Mouse (Mus musculus): Measurements from ENCODE around the gene Ice1. TPM values are rescaled to one million over a fixed set of nuclear protein-coding genes. Genes with fewer than 3 reads are reported as not detected.

Gene Ice1
- polyA plus RNA-seq, 1 experiment from 2014 or later = 39.3 TPM

DNA sequence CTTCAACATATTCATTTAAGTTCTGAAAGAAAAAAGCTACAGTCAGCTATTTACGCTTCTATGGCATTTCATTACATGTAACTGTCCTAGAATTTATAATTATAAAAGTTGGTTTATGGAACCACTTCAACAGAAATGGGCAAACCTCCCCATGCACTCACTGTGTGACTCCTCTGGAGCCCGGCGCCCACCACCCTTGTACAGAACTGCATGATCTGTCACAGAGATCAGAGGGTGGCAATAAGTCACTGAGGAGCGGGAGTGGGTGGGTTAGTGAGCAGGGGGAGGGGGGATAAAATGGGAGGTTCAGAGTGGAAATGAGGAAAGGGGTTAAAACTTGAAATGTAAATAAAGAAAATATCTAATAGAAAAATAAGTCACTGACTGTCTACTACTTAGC is 13.0 kb downstream of the Ice1 start:
- Histone ChIP-seq H3K4me2 (ENCODE audit: low read length) (no peak overlapping the region), H3K27ac (ENCODE audit: low read length) (no peak overlapping the region), H3K36me3 (ENCODE audit: control insufficient read depth, insufficient read depth) (peaks cover 7% of the 10 kb centered on the region), H3K9me3 (ENCODE audit: control insufficient read depth, low read length) (no peaks in the 10 kb centered on the region), H3K27me3 (replicated peaks; ENCODE audit: control insufficient read depth, insufficient read depth, low read length) (no peaks in the 10 kb centered on the region), H3K4me1 (replicated peaks; ENCODE audit: control insufficient read depth, insufficient read depth, low read length) (no peaks in the 10 kb centered on the region), H3K9ac (replicated peaks; ENCODE audit: low read depth, low read length) (no peak overlapping the region), H3K4me3 (replicated peaks; ENCODE audit: low read length) (no peak overlapping the region)
- no peak for ATAC-seq
- WGBS = 87% methylated on average over 4 of the region's 4 CpGs

DNA sequence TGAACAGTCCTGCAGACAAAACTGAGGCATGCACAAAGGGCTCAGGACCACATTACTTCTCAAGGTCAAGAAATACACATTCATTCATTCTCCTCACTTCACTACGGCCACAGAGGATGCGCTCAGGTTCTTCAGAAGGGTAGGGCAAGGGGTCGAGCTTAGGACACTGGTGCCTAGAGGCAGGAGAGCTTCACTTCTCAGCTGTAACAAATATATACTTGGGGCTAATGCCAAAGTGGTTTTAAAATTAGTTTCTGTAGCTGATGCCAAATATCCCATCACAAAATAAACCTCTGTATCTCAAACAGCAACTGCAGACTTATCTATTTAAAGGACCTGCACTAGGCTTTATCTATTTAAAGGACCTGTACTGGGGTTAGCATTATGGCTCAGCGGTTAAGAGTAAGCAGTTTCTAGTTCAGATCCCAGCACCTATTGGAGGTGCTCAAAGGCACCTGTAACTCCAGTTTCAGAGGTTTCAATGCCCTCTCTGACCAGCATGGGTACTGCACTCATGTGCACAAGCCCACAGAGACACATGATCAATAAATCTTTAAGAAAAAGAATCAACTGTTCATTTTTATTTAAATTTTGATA is 14.9 kb downstream of the Ice1 start:
- 99% methylated on average over 4 of the region's 4 CpGs for WGBS
- Histone ChIP-seq H3K36me3 (ENCODE audit: control insufficient read depth, insufficient read depth) (peaks cover 19% of the 10 kb centered on the region), H3K9ac (replicated peaks; ENCODE audit: low read depth, low read length) (no peak overlapping the region), H3K9me3 (ENCODE audit: control insufficient read depth, low read length) (no peaks in the 10 kb centered on the region), H3K4me3 (replicated peaks; ENCODE audit: low read length) (no peak overlapping the region), H3K27me3 (replicated peaks; ENCODE audit: control insufficient read depth, insufficient read depth, low read length) (no peaks in the 10 kb centered on the region), H3K27ac (ENCODE audit: low read length) (no peak overlapping the region), H3K4me1 (replicated peaks; ENCODE audit: control insufficient read depth, insufficient read depth, low read length) (no peaks in the 10 kb centered on the region), H3K4me2 (ENCODE audit: low read length) (no peak overlapping the region)
- ATAC-seq = no peak

DNA sequence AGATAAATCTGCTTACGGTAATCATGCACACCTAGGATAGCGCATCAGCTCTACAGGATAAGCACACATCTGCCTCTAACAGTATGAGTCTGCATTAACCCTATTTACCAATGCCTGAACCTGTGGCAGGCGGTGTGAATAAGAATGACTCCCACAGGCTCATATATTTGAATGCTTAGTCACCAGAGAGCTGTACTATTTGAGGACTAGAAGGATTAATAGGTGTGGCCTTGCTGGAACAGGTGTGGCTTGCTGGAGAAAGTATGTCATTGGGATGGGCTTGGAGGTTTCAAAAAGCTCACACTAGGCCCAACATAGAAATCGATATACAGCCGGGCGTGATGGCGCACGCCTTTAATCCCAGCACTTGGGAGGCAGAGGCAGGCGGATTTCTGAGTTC is 15.9 kb downstream of the Ice1 start:
- no peaks in the 10 kb centered on the region for H3K9me3 ChIP-seq (ENCODE audit: control insufficient read depth, low read length)
- H3K27ac ChIP-seq (ENCODE audit: low read length) = no peak overlapping the region
- no peak overlapping the region for H3K4me3 ChIP-seq (replicated peaks; ENCODE audit: low read length)
- no peak for ATAC-seq
- H3K4me1 ChIP-seq (replicated peaks; ENCODE audit: control insufficient read depth, insufficient read depth, low read length) = no peaks in the 10 kb centered on the region
- H3K27me3 ChIP-seq (replicated peaks; ENCODE audit: control insufficient read depth, insufficient read depth, low read length) = no peaks in the 10 kb centered on the region
- H3K4me2 ChIP-seq (ENCODE audit: low read length) = no peak overlapping the region
- 92% methylated on average over 9 of the region's 9 CpGs for WGBS
- H3K9ac ChIP-seq (replicated peaks; ENCODE audit: low read depth, low read length) = no peak overlapping the region
- H3K36me3 ChIP-seq (ENCODE audit: control insufficient read depth, insufficient read depth) = peaks cover 19% of the 10 kb centered on the region

DNA sequence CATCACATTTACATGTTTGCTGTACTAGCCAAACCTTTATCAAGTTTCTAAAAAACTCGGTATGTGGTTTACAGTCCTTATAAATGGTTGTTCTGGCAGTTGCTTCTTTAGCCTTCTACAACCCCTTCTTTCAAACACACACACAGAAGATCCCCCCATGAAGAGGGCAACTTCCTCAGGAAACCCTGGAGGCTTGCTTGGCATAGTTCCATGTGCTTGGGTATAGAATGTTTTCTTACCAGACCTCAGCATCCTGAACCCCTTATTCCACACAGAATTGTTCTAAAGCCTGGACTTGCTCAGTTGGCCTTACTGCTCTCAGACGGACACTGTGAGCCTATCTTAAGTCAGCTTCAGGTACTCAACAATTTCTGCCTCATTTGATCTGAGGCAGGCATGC is 24.6 kb downstream of the Ice1 start:
- no peaks in the 10 kb centered on the region for H3K4me1 ChIP-seq (replicated peaks; ENCODE audit: control insufficient read depth, insufficient read depth, low read length)
- no peaks in the 10 kb centered on the region for H3K9me3 ChIP-seq (ENCODE audit: control insufficient read depth, low read length)
- no peak overlapping the region for H3K4me2 ChIP-seq (ENCODE audit: low read length)
- no peak for ATAC-seq
- H3K9ac ChIP-seq (replicated peaks; ENCODE audit: low read depth, low read length) = no peak overlapping the region
- no peak overlapping the region for H3K27ac ChIP-seq (ENCODE audit: low read length)
- peaks cover 44% of the 10 kb centered on the region for H3K36me3 ChIP-seq (ENCODE audit: control insufficient read depth, insufficient read depth)
- no peaks in the 10 kb centered on the region for H3K27me3 ChIP-seq (replicated peaks; ENCODE audit: control insufficient read depth, insufficient read depth, low read length)
- WGBS = 84% methylated on average over 2 of the region's 2 CpGs
- H3K4me3 ChIP-seq (replicated peaks; ENCODE audit: low read length) = no peak overlapping the region

DNA sequence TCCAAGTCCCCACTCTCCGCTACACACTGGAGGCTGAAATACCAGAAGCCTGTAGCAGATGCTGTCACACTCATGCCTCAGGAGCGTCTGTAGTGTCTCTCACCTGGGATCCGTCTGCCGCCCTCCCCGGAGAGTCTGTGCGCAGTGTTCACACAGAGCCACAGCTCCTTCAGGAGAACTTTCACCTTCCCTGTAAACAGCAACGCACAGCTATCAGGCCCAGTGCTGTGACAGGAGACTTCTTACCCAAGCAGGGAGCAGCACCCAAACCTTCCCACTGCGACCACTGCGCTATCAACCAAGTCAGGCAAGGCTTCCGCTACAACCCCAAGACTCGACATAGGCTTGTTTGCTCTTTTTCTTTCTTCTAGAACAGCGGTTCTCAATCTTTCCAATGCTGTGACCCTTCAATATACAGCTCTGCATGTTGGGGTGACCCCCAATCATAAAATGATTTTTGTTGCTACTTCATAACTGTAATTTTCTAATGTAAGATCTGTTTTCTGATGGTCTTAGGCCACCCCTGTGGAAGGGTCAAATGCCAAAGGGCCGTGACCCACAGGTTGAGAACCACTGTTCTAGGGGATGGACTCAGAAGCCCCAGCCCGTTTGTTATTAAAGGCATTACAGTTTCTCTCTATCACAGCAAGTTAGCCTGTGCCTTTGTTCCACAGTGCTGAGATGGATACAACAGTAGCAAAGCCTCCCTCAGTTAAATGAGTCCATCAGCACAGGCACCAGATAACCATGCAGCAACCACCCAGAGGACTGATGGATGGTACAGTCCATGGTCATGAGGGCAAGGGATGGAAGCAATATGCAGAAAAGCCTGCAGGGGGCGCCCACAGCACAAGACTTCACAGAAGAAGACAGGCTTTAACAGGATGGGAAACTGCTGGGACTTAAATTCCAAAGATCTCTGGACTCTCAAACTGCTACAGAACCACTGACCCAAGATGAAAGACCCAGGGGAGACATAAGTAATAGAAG is 26.7 kb downstream of the Ice1 start:
- WGBS = 88% methylated on average over 15 of the region's 15 CpGs
- Histone ChIP-seq H3K27me3 (replicated peaks; ENCODE audit: control insufficient read depth, insufficient read depth, low read length) (no peaks in the 10 kb centered on the region), H3K27ac (ENCODE audit: low read length) (no peak overlapping the region), H3K4me2 (ENCODE audit: low read length) (no peak overlapping the region), H3K4me3 (replicated peaks; ENCODE audit: low read length) (no peak overlapping the region), H3K9me3 (ENCODE audit: control insufficient read depth, low read length) (no peaks in the 10 kb centered on the region), H3K4me1 (replicated peaks; ENCODE audit: control insufficient read depth, insufficient read depth, low read length) (no peaks in the 10 kb centered on the region), H3K9ac (replicated peaks; ENCODE audit: low read depth, low read length) (no peak overlapping the region), H3K36me3 (ENCODE audit: control insufficient read depth, insufficient read depth) (peaks cover 49% of the 10 kb centered on the region)
- peak; percentile 58 for ATAC-seq

DNA sequence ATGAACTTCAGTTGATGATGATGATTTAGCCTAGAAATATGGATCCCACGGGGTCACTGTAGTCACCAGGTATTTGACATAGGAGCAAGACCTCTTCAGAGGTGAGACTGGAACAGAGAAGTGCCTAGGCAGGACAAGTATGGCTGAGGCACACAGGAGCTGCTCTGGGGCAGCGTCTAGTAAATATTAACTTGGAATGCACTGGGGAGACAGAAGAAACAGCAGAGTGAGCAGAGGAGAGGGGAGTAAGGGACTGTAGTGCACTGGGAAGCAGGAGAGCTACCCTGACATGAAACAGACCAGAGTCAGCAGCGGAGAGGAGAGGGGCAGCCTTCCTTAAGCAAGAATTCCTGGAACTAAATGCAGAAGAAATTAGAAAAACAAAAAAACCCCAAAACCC is 27.8 kb downstream of the Ice1 start:
- H3K4me2 ChIP-seq (ENCODE audit: low read length) = no peak overlapping the region
- no peak overlapping the region for H3K4me3 ChIP-seq (replicated peaks; ENCODE audit: low read length)
- no peak for ATAC-seq
- no peaks in the 10 kb centered on the region for H3K27me3 ChIP-seq (replicated peaks; ENCODE audit: control insufficient read depth, insufficient read depth, low read length)
- H3K27ac ChIP-seq (ENCODE audit: low read length) = no peak overlapping the region
- no peaks in the 10 kb centered on the region for H3K4me1 ChIP-seq (replicated peaks; ENCODE audit: control insufficient read depth, insufficient read depth, low read length)
- H3K36me3 ChIP-seq (ENCODE audit: control insufficient read depth, insufficient read depth) = peaks cover 52% of the 10 kb centered on the region
- 93% methylated on average over 3 of the region's 3 CpGs for WGBS
- no peaks in the 10 kb centered on the region for H3K9me3 ChIP-seq (ENCODE audit: control insufficient read depth, low read length)
- H3K9ac ChIP-seq (replicated peaks; ENCODE audit: low read depth, low read length) = no peak overlapping the region

DNA sequence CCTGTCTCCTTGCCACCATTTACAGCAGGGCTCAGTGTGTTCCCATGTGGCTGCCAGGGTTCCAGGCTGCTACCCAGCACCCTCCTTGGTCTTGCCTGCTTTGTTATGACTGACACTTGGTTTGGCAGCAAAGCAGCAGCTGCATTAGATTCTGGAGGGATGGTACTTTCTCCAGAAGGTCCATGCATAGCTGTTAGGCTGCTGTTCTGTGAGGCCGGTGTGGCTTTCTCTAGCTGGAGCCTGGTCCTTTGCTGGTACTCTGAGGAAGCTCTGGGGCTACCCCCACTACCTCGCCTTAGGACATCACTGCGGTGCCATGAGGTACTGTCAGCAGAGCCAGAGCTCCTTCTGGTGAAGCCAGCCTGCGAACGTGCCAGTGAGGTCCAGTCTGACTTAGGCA is 32.1 kb downstream of the Ice1 start:
- Histone ChIP-seq H3K4me2 (ENCODE audit: low read length) (no peak overlapping the region), H3K4me1 (replicated peaks; ENCODE audit: control insufficient read depth, insufficient read depth, low read length) (no peaks in the 10 kb centered on the region), H3K9me3 (ENCODE audit: control insufficient read depth, low read length) (no peaks in the 10 kb centered on the region), H3K27me3 (replicated peaks; ENCODE audit: control insufficient read depth, insufficient read depth, low read length) (no peaks in the 10 kb centered on the region), H3K4me3 (replicated peaks; ENCODE audit: low read length) (no peak overlapping the region), H3K27ac (ENCODE audit: low read length) (no peak overlapping the region), H3K9ac (replicated peaks; ENCODE audit: low read depth, low read length) (no peak overlapping the region), H3K36me3 (ENCODE audit: control insufficient read depth, insufficient read depth) (peaks cover 70% of the 10 kb centered on the region)
- 97% methylated on average over 5 of the region's 5 CpGs for WGBS
- ATAC-seq = no peak

DNA sequence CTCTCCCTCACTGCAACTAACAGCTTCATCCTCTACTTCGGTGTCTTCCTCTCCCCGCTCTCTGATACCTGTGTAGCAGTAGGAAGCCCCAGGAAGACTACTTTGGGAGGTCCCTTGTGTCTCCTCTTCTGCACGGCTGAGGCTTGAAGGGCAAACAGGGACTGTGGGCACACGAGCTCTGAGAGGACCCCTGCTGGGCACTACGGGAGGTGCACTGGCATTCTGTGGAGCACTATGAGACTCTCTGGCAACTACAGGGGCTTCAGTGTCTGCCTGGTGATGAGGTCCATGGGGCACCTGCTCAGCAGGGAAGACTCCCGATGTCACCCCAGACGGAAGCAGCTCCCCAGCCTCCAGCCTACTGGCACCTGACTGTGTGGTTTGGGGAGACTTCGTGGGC is 32.7 kb downstream of the Ice1 start:
- no peaks in the 10 kb centered on the region for H3K4me1 ChIP-seq (replicated peaks; ENCODE audit: control insufficient read depth, insufficient read depth, low read length)
- no peaks in the 10 kb centered on the region for H3K9me3 ChIP-seq (ENCODE audit: control insufficient read depth, low read length)
- H3K27ac ChIP-seq (ENCODE audit: low read length) = no peak overlapping the region
- WGBS = 88% methylated on average over 8 of the region's 8 CpGs
- H3K9ac ChIP-seq (replicated peaks; ENCODE audit: low read depth, low read length) = no peak overlapping the region
- ATAC-seq = no peak
- no peak overlapping the region for H3K4me3 ChIP-seq (replicated peaks; ENCODE audit: low read length)
- H3K4me2 ChIP-seq (ENCODE audit: low read length) = no peak overlapping the region
- H3K27me3 ChIP-seq (replicated peaks; ENCODE audit: control insufficient read depth, insufficient read depth, low read length) = no peaks in the 10 kb centered on the region
- H3K36me3 ChIP-seq (ENCODE audit: control insufficient read depth, insufficient read depth) = peaks cover 69% of the 10 kb centered on the region

DNA sequence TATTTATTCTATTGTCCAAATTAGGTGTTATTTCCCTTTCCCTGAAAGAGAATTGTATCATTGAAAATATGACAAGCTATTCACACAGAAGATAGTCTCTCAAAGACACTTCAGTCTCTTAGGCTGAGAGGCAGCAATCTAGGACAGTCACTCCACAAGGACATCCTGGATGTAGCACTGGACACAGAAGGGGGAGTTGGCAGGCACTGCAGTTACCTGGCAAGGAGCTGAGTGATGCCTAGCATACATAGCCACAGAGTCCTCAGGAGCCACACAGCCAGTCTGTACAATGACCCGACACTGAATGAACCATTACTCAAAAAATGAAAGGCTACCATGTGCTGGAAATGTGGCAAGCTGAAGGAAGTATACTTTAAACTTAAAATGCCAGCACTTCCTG is 35.9 kb downstream of the Ice1 start:
- H3K36me3 ChIP-seq (ENCODE audit: control insufficient read depth, insufficient read depth) = peaks cover 57% of the 10 kb centered on the region
- no peak for ATAC-seq
- H3K4me1 ChIP-seq (replicated peaks; ENCODE audit: control insufficient read depth, insufficient read depth, low read length) = no peaks in the 10 kb centered on the region; the same call in 1 of the 2 replicates
- no peak overlapping the region for H3K27ac ChIP-seq (ENCODE audit: low read length)
- H3K4me2 ChIP-seq (ENCODE audit: low read length) = no peak overlapping the region
- no peak overlapping the region for H3K4me3 ChIP-seq (replicated peaks; ENCODE audit: low read length)
- no peak overlapping the region for H3K9ac ChIP-seq (replicated peaks; ENCODE audit: low read depth, low read length)
- H3K27me3 ChIP-seq (replicated peaks; ENCODE audit: control insufficient read depth, insufficient read depth, low read length) = no peaks in the 10 kb centered on the region
- 95% methylated on average over 1 of the region's 1 CpGs for WGBS
- no peaks in the 10 kb centered on the region for H3K9me3 ChIP-seq (ENCODE audit: control insufficient read depth, low read length)
